Mouse (Mus musculus) liver, adult 2 months (tissue): Measurements from ENCODE around the gene Mab21l3.

Source experiments
- CTCF ChIP-seq: fragments of 200-500 bp; IDR thresholded peaks from 2 replicates; pipeline ENCODE4 v1.5.1; 2011; ENCODE audit warnings: low read depth, low read length, control low read depth
- POLR2A ChIP-seq: fragments of 200-500 bp; IDR thresholded peaks from 2 replicates; pipeline ENCODE4 v1.6.1; 2011; ENCODE audit warnings: low read length, control low read depth; ENCODE audit not compliant: insufficient read depth; ENCODE audit errors: extremely low read depth

DNA sequence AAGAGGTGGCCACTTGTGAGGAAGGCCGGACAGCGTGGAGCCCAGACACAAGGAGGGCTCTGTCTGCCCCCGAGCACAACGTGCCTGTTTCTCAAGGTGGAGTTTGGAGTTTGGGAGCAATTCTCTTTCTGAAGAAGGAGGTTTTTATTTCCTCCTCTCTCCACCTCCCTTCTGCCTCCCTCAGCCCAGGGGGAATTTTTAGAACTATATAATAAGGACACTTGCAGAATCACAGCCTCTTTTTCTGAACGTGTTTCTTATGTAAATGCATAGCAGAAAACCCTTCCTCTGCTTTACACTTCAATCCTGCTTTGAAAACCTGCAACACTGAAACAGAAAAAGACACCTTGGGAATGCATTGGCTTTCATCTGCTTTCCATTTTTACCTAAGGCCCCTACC, 54.7 kb downstream of the Mab21l3 start:
- TF ChIP-seq CTCF (no peak), POLR2A (no peak)
